Mouse (Mus musculus): ENCODE measurements around the gene Dbf4.

- TF ChIP-seq CTCF (IDR thresholded peaks at IDR 0.05; ENCODE audit: control insufficient read depth, insufficient read depth, insufficient replicate concordance, low read depth, low read length): no peak
- TF ChIP-seq POLR2A (IDR thresholded peaks at IDR 0.05; ENCODE audit: control insufficient read depth, low read depth, low read length): no peak
Measured at GRCm38 (mm10) chr5:8374297-8374906, 48.1 kb downstream of the Dbf4 start.

Measured in testis, adult 2 months (tissue).